Mouse (Mus musculus) thymus, adult 2 months (tissue): ENCODE measurements at regions not wholly inside any gene's neighbourhood (a gene's known extent, or its start where the extent isn't known, plus 50 kb on each side); places are given as distances from the start of the nearest gene placed in this dataset.

Experiments
- CTCF ChIP-seq: fragments of 200-500 bp; IDR thresholded peaks from 2 replicates; pipeline ENCODE4 v1.5.1; 2012; ENCODE audit warnings: mild to moderate bottlenecking, control low read depth, low read length, moderate library complexity, borderline replicate concordance; ENCODE audit not compliant: control insufficient read depth, poor library complexity, insufficient read depth; ENCODE audit errors: extremely low read depth
- POLR2A ChIP-seq: fragments of 200-500 bp; IDR thresholded peaks from 2 replicates; pipeline ENCODE4 v1.6.1; 2012; ENCODE audit warnings: mild to moderate bottlenecking, low read length, control low read depth, moderate library complexity; ENCODE audit not compliant: control insufficient read depth, poor library complexity, insufficient read depth; ENCODE audit errors: extremely low read depth

DNA sequence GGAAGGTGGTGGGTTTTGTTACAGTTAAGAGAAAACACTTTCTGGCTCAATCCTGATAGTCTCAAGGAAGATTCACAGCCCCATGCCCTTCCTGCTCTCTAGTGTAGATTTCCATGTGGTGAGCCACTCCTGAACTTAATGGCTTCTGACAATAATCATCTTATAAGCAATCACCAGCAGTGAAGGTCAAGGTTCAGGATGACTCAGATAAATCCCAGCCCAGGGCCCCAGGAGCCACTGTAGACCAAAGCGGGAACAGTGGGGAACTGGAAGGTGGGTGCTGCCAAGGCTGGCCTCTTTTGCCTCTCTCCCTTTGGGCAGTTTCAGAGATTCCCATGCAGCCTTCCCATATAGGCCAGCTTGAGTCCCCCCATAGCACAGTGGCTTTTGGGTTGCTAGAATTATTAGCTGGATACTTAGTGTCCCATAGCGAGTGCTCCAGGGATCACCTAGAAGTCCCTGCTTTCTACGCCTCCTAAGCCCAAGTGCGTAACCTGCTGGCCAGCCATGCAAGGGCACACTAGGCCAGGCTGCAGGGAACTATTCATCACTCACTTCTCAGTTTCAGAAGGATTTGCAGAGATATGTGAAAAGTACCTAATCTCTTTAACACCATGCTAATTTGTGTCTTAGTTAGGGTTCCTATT, 885.9 kb upstream of the Car8 start:
- TF ChIP-seq POLR2A (no peak), CTCF (no peak)
